Comparison of ENCODE assay signal across 9 mouse cellular contexts in the genomic region with DNA sequence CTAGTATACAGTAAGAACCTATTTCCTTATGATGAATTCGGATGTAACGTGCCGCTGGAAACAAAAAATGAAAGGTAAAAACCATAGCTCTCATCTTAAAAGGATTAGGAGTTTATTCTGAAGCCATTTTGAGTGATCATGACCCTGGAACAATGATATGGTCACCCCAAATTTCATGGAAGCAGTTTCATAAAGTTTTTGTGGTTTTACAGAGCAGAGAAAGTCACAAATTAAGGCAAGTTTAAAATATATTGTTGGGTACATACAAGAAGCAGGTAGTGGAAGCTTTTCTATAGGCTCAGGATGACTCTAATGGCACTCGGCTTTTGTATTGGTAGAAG. TPM values are rescaled to one million over a fixed set of nuclear protein-coding genes. Genes with fewer than 3 reads are reported as not detected.
A peak's percentile ranks its signal among the peaks of the same experiment; 100 is the strongest.
DNase-seq lines count a peak whose midpoint lies in the region; ATAC-seq and TF ChIP-seq lines count a peak whose summit lies in the region.
"Had no signal": no experiment of that assay in that cellular context is flagged by ENCODE, and none has a peak within 500 bp of the region (broad histone marks: within the 10 kb centered on the region; RNA-seq: fewer than 3 reads in every experiment).

No protein-coding gene starts in this region.

- H3K4me2 ChIP-seq in heart, embryonic 16.5 days (ENCODE audit: low read depth, low read length): peak overlapping the region; percentile 88
- peak overlapping the region; percentile 58 for H3K4me2 ChIP-seq in hindbrain, embryonic 15.5 days
- peak overlapping the region; percentile 58 for H3K4me2 ChIP-seq in midbrain, embryonic 12.5 days (replicated peaks)

- ATAC-seq in heart, embryonic 16.5 days (replicated peaks; ENCODE audit: extremely low read depth, insufficient read depth, low FRiP score): no peak
- ATAC-seq in hindbrain, embryonic 15.5 days (ENCODE audit: low FRiP score, low read depth): no peak
- ATAC-seq in midbrain, embryonic 12.5 days (ENCODE audit: low FRiP score, low read depth): no peak

- 0 out of 2 replicates have a peak, but pooled peaks cover 3% of the 10 kb centered on the region for H3K4me1 ChIP-seq in heart, embryonic 16.5 days (ENCODE audit: control insufficient read depth, insufficient read depth, low read length)
- no peaks in the 10 kb centered on the region; the same call in 1 of the 2 replicates for H3K4me1 ChIP-seq in bone marrow, adult 2 months (ENCODE audit: control insufficient read depth, insufficient read depth, low read length)
- H3K4me1 ChIP-seq in hindbrain, embryonic 15.5 days (replicated peaks): peaks cover 17% of the 10 kb centered on the region
- 0 out of 2 replicates have a peak, but pooled peaks cover 6% of the 10 kb centered on the region for H3K4me1 ChIP-seq in midbrain, embryonic 12.5 days

- peaks cover 12% of the 10 kb centered on the region for H3K36me3 ChIP-seq in heart, embryonic 16.5 days (ENCODE audit: control insufficient read depth, insufficient read depth)
- peaks cover 13% of the 10 kb centered on the region for H3K36me3 ChIP-seq in hindbrain, embryonic 15.5 days
- H3K36me3 ChIP-seq in midbrain, embryonic 12.5 days: 0 out of 2 replicates have a peak, but pooled peaks cover 9% of the 10 kb centered on the region

- TF ChIP-seq POLR2A in bone marrow, adult 2 months (IDR thresholded peaks at IDR 0.05; ENCODE audit: borderline replicate concordance, control insufficient read depth, low read depth, low read length): no peak

- no peaks in the 10 kb centered on the region for H3K9me3 ChIP-seq in heart, embryonic 16.5 days (replicated peaks; ENCODE audit: control insufficient read depth, low read length)
- H3K9me3 ChIP-seq in hindbrain, embryonic 15.5 days: no peaks in the 10 kb centered on the region
- no peaks in the 10 kb centered on the region for H3K9me3 ChIP-seq in midbrain, embryonic 12.5 days

- no peak for DNase-seq in heart, adult 18-20 months
- DNase-seq in ovary, postnatal 14 days (ENCODE audit: low spot score): no peak
- DNase-seq in urinary bladder, postnatal 36 days (ENCODE audit: low spot score in 2 of 2): no peak
- no peak for DNase-seq in kidney, postnatal 25 days

- H3K9ac ChIP-seq in heart, embryonic 16.5 days (ENCODE audit: low read length): peak overlapping the region; percentile 97
- peak overlapping the region; percentile 66 for H3K9ac ChIP-seq in hindbrain, embryonic 15.5 days
- peak overlapping the region; percentile 70; the same call in 1 of the 2 replicates for H3K9ac ChIP-seq in midbrain, embryonic 12.5 days (replicated peaks)

- H3K27ac ChIP-seq in heart, embryonic 16.5 days (ENCODE audit: low read length): peak overlapping the region; percentile 98
- no peak overlapping the region; the same call in 1 of the 2 replicates for H3K27ac ChIP-seq in bone marrow, adult 2 months (ENCODE audit: control insufficient read depth, insufficient read depth, low read depth, low read length, poor library complexity)
- peak overlapping the region; percentile 92 for H3K27ac ChIP-seq in hindbrain, embryonic 15.5 days (replicated peaks)
- H3K27ac ChIP-seq in midbrain, embryonic 12.5 days (replicated peaks): peak overlapping the region; percentile 87

- H3K4me3 ChIP-seq in heart, embryonic 16.5 days (ENCODE audit: low read length): peak overlapping the region; percentile 78
- peak overlapping the region; percentile 42 for H3K4me3 ChIP-seq in bone marrow, adult 2 months (replicated peaks; ENCODE audit: control insufficient read depth, low read depth, low read length)
- H3K4me3 ChIP-seq in hindbrain, embryonic 15.5 days: peak overlapping the region; percentile 61
- peak overlapping the region; percentile 61 for H3K4me3 ChIP-seq in midbrain, embryonic 12.5 days

- TF ChIP-seq CTCF in bone marrow, adult 2 months (IDR thresholded peaks at IDR 0.05; ENCODE audit: control insufficient read depth, insufficient read depth, low read length): no peak

- no peaks in the 10 kb centered on the region for H3K27me3 ChIP-seq in heart, embryonic 16.5 days (ENCODE audit: control insufficient read depth, insufficient read depth, low read length)
- H3K27me3 ChIP-seq in hindbrain, embryonic 15.5 days: no peaks in the 10 kb centered on the region
- H3K27me3 ChIP-seq in midbrain, embryonic 12.5 days: no peaks in the 10 kb centered on the region

- 15% methylated on average over 4 of the region's 4 CpGs for WGBS in heart, embryonic 16.5 days
- WGBS in bone marrow, adult 2 months: 5% methylated on average over 4 of the region's 4 CpGs
- 26% methylated on average over 4 of the region's 4 CpGs for WGBS in hindbrain, embryonic 15.5 days
- 27% methylated on average over 4 of the region's 4 CpGs for WGBS in midbrain, embryonic 12.5 days

RNA-seq across cellular contexts. Expression of gene Cr1l, which starts 0.3 kb away (rescaled TPM):
- 66.4 and 70.4 TPM in 2 replicates for polyA plus RNA-seq in heart, embryonic 16.5 days (2015; fragmentation: Nextera tagmentation; extraction: Ambion mirVana)
- total RNA-seq in heart, adult 18-20 months (2021): 10 to 100 TPM; 63.6 to 73.5 TPM
- 47.5 and 73.9 TPM in 2 replicates for polyA plus RNA-seq in bone marrow, adult 2 months (2011; ENCODE audit: insufficient read depth, insufficient read length, low replicate concordance, missing spikeins)
- 38.9 and 39.0 TPM in 2 replicates for polyA plus RNA-seq in hindbrain, embryonic 15.5 days (2015; fragmentation: Nextera tagmentation; extraction: Ambion mirVana)
- polyA plus RNA-seq in midbrain, embryonic 12.5 days (2016; fragmentation: Nextera tagmentation; extraction: Ambion mirVana): 36.1 and 39.8 TPM in 2 replicates

RNA-seq across cellular contexts. Expression of gene Cd46, which starts 39.6 kb away (rescaled TPM):
- polyA plus RNA-seq in heart, embryonic 16.5 days (2015; fragmentation: Nextera tagmentation; extraction: Ambion mirVana): 0.71 and 1.0 TPM in 2 replicates
- total RNA-seq in heart, adult 18-20 months (2021): under 1 TPM; 0.57 to 0.65 TPM
- 1.7 and 2.9 TPM in 2 replicates for polyA plus RNA-seq in bone marrow, adult 2 months (2011; ENCODE audit: insufficient read depth, insufficient read length, low replicate concordance, missing spikeins)
- polyA plus RNA-seq in hindbrain, embryonic 15.5 days (2015; fragmentation: Nextera tagmentation; extraction: Ambion mirVana): 1.4 and 2.0 TPM in 2 replicates
- 1.4 and 1.6 TPM in 2 replicates for polyA plus RNA-seq in midbrain, embryonic 12.5 days (2016; fragmentation: Nextera tagmentation; extraction: Ambion mirVana)

RNA-seq across cellular contexts. Expression of gene Cr2, which starts 44.9 kb away (rescaled TPM):
- polyA plus RNA-seq in heart, embryonic 16.5 days (2015; fragmentation: Nextera tagmentation; extraction: Ambion mirVana): 0.17 and 0.30 TPM in 2 replicates
- 1 to 10 TPM in 1 of 2 experiments, under 1 TPM in 1; 0.67 to 5.6 TPM for total RNA-seq in heart, adult 18-20 months (2021)
- 7.8 and 33.1 TPM in 2 replicates for polyA plus RNA-seq in bone marrow, adult 2 months (2011; ENCODE audit: insufficient read depth, insufficient read length, low replicate concordance, missing spikeins)
- 0.40 and 0.60 TPM in 2 replicates for polyA plus RNA-seq in hindbrain, embryonic 15.5 days (2015; fragmentation: Nextera tagmentation; extraction: Ambion mirVana)
- polyA plus RNA-seq in midbrain, embryonic 12.5 days (2016; fragmentation: Nextera tagmentation; extraction: Ambion mirVana): 0.31 and 0.38 TPM in 2 replicates
- total RNA-seq: hematopoietic stem cell, adult 5-6 weeks had no signal
